Mouse (Mus musculus): ENCODE measurements around the gene Fst. TPM values are rescaled to one million over a fixed set of nuclear protein-coding genes. Genes with fewer than 3 reads are reported as not detected.

Gene Fst
- total and polyA plus RNA-seq, 3 experiments: 0.63 to 1.3 (median 1.2) TPM

- Histone ChIP-seq H3K79me2 (replicated peaks; ENCODE audit: control insufficient read depth, insufficient read depth, low read length) (no peaks in the 10 kb centered on the region), H3K9ac (ENCODE audit: low read depth, low read length) (no peak overlapping the region), H3K36me3 (ENCODE audit: control insufficient read depth, insufficient read depth, low read length) (no peaks in the 10 kb centered on the region), H3K27me3 (ENCODE audit: control insufficient read depth, insufficient read depth, low read length) (no peaks in the 10 kb centered on the region), H3K27ac (no peak overlapping the region), H3K4me1 (ENCODE audit: control insufficient read depth, insufficient read depth, low read length) (peaks cover 1% of the 10 kb centered on the region; the same call in 1 of the 2 replicates), H3K4me3 (no peak overlapping the region)
- 37% methylated on average over 5 of the region's 5 CpGs for WGBS
- TF ChIP-seq POLR2A (IDR thresholded peaks at IDR 0.05; ENCODE audit: insufficient read depth, low read depth, low read length): no peak
- TF ChIP-seq EP300 (IDR thresholded peaks at IDR 0.05; ENCODE audit: insufficient read depth, low read depth, low read length): no peak
- TF ChIP-seq CTCF (IDR thresholded peaks at IDR 0.05): no peak
- intact Hi-C loops (cut with DNase I): no loop called here
- no peak for DNase-seq
These were observed 51.9 kb downstream of the Fst start for GRCm38 (mm10) chr13:114406866-114407265.

GRCm38 (mm10) chr13:114406424-114406823 lies 52.3 kb downstream of the Fst start:
- intact Hi-C loops (cut with DNase I): no loop called here
- no peak overlapping the region for H3K27ac ChIP-seq
- TF ChIP-seq CTCF (IDR thresholded peaks at IDR 0.05): no peak
- TF ChIP-seq EP300 (IDR thresholded peaks at IDR 0.05; ENCODE audit: insufficient read depth, low read depth, low read length): no peak
- TF ChIP-seq POLR2A (IDR thresholded peaks at IDR 0.05; ENCODE audit: insufficient read depth, low read depth, low read length): no peak
- H3K4me3 ChIP-seq: no peak overlapping the region
- H3K4me1 ChIP-seq (ENCODE audit: control insufficient read depth, insufficient read depth, low read length): peaks cover 1% of the 10 kb centered on the region; the same call in 1 of the 2 replicates
- H3K9ac ChIP-seq (ENCODE audit: low read depth, low read length): no peak overlapping the region
- WGBS: 45% methylated on average over 5 of the region's 5 CpGs
- no peaks in the 10 kb centered on the region for H3K27me3 ChIP-seq (ENCODE audit: control insufficient read depth, insufficient read depth, low read length)
- no peaks in the 10 kb centered on the region for H3K36me3 ChIP-seq (ENCODE audit: control insufficient read depth, insufficient read depth, low read length)
- DNase-seq: no peak
- no peaks in the 10 kb centered on the region for H3K79me2 ChIP-seq (replicated peaks; ENCODE audit: control insufficient read depth, insufficient read depth, low read length)

- Histone ChIP-seq H3K36me3 (ENCODE audit: control insufficient read depth, insufficient read depth, low read length) (no peaks in the 10 kb centered on the region), H3K4me3 (no peak overlapping the region), H3K4me1 (ENCODE audit: control insufficient read depth, insufficient read depth, low read length) (peaks cover 1% of the 10 kb centered on the region; the same call in 1 of the 2 replicates), H3K27ac (no peak overlapping the region), H3K9ac (ENCODE audit: low read depth, low read length) (no peak overlapping the region), H3K79me2 (replicated peaks; ENCODE audit: control insufficient read depth, insufficient read depth, low read length) (no peaks in the 10 kb centered on the region), H3K27me3 (ENCODE audit: control insufficient read depth, insufficient read depth, low read length) (no peaks in the 10 kb centered on the region)
- intact Hi-C loops (cut with DNase I): no loop called here
- 68% methylated on average over 9 of the region's 9 CpGs for WGBS
- TF ChIP-seq EP300 (IDR thresholded peaks at IDR 0.05; ENCODE audit: insufficient read depth, low read depth, low read length) (no peak), POLR2A (IDR thresholded peaks at IDR 0.05; ENCODE audit: insufficient read depth, low read depth, low read length) (no peak), CTCF (IDR thresholded peaks at IDR 0.05) (no peak)
- peak in 1 of 2 experiments; percentile 21 for DNase-seq
These were observed 53.5 kb downstream of the Fst start for GRCm38 (mm10) chr13:114405100-114405715.

Other genes starting within 250 kb of the Fst start
- 100 to 1,000 TPM; 493 to 588 TPM for gene Ndufs4, start 70.7 kb downstream of the Fst start, total RNA-seq (2021)
- 173 and 185 TPM in 2 replicates for gene Ndufs4, start 70.7 kb downstream of the Fst start, polyA plus RNA-seq (2012; rRNA removed)

All from heart, adult 2 months (tissue).